In genomic region chr2:58476956-58477715, GRCm38 (mm10) we compare ENCODE assay signal across 9 mouse cellular contexts. TPM values are rescaled to one million over a fixed set of nuclear protein-coding genes. Genes with fewer than 3 reads are reported as not detected.
DNase-seq lines count a peak whose midpoint lies in the region; ATAC-seq and TF ChIP-seq lines count a peak whose summit lies in the region.
"Had no signal": no experiment of that assay in that cellular context is flagged by ENCODE, and none has a peak within 500 bp of the region (broad histone marks: within the 10 kb centered on the region; RNA-seq: fewer than 3 reads in every experiment).

No protein-coding gene starts in this region.

- H3K4me2 ChIP-seq in lung, embryonic 14.5 days: no peak overlapping the region
- H3K4me2 ChIP-seq: limb, embryonic 12.5 days had no signal

- peaks cover 16% of the 10 kb centered on the region; the same call in 1 of the 2 replicates for H3K4me1 ChIP-seq in forebrain, embryonic 10.5 days
- H3K4me1 ChIP-seq in lung, embryonic 14.5 days (ENCODE audit: insufficient read depth): no peaks in the 10 kb centered on the region
- H3K4me1 ChIP-seq: limb, embryonic 12.5 days had no signal

- 65% methylated on average over 12 of the region's 12 CpGs for WGBS in forebrain, embryonic 10.5 days
- 55% methylated on average over 12 of the region's 12 CpGs for WGBS in large intestine, adult 2 months
- 59% methylated on average over 12 of the region's 12 CpGs for WGBS in lung, embryonic 14.5 days

- peaks cover 25% of the 10 kb centered on the region for H3K36me3 ChIP-seq in forebrain, embryonic 10.5 days (replicated peaks)
- H3K36me3 ChIP-seq in lung, embryonic 14.5 days (ENCODE audit: insufficient read depth): peaks cover 10% of the 10 kb centered on the region

- H3K27ac ChIP-seq in forebrain, embryonic 10.5 days: no peak overlapping the region
- H3K27ac ChIP-seq in lung, embryonic 14.5 days (ENCODE audit: low read depth): no peak overlapping the region
- H3K27ac ChIP-seq: limb, embryonic 12.5 days had no signal

- H3K4me3 ChIP-seq in forebrain, embryonic 10.5 days: no peak overlapping the region
- no peak overlapping the region for H3K4me3 ChIP-seq in lung, embryonic 14.5 days (ENCODE audit: low read depth, low read length)
- H3K4me3 ChIP-seq: limb, embryonic 12.5 days had no signal

- H3K9me3 ChIP-seq in forebrain, embryonic 10.5 days: no peaks in the 10 kb centered on the region
- no peaks in the 10 kb centered on the region for H3K9me3 ChIP-seq in lung, embryonic 14.5 days (ENCODE audit: low read depth, low read length)
- H3K9me3 ChIP-seq: limb, embryonic 12.5 days had no signal

- no peak overlapping the region for H3K9ac ChIP-seq in lung, embryonic 14.5 days
- H3K9ac ChIP-seq: limb, embryonic 12.5 days had no signal

- peak; percentile 5 for DNase-seq in MEL-GATA-1-ER (ENCODE audit: extremely low read depth, low read depth)
- DNase-seq in brain, embryonic 18.5 days (ENCODE audit: low read depth, low spot score): peak; percentile 34
- DNase-seq in forebrain, embryonic 10.5 days (ENCODE audit: extremely low spot score, low spot score): peak; percentile 79
- peak; percentile 86 to 93 for DNase-seq in heart, postnatal 14 days
- DNase-seq in large intestine, adult 2 months (ENCODE audit: low read depth, low spot score): peak; percentile 67
- peak; percentile 95 for DNase-seq in lung, embryonic 14.5 days
- DNase-seq in retina, postnatal 7 days (ENCODE audit: low read depth, low spot score): peak; percentile 68
- DNase-seq in yolk sac, embryonic 10.5 days (ENCODE audit: low spot score): peak; percentile 46

- intact Hi-C loops in heart, postnatal 14 days (cut with DNase I): loop anchor here (1.0 to 10.0 kb wide), 4 partner anchors 90 to 958 kb away; partner anchors contain the start of genes Acvr1, Ermn and Upp2

- TF ChIP-seq CTCF in lung, embryonic 14.5 days (IDR thresholded peaks at IDR 0.05; ENCODE audit: low read depth): peak; percentile 77

- no peaks in the 10 kb centered on the region for H3K27me3 ChIP-seq in forebrain, embryonic 10.5 days (ENCODE audit: poor library complexity, severe bottlenecking)
- no peaks in the 10 kb centered on the region for H3K27me3 ChIP-seq in lung, embryonic 14.5 days (ENCODE audit: insufficient read depth, low read length)
- H3K27me3 ChIP-seq: limb, embryonic 12.5 days had no signal

- no peak for ATAC-seq in lung, embryonic 14.5 days (ENCODE audit: insufficient read depth)

RNA-seq across cellular contexts. Expression of gene Gm17409, which starts 7.2 kb away (rescaled TPM):
- polyA plus RNA-seq in forebrain, embryonic 10.5 days (2016; fragmentation: Nextera tagmentation; extraction: Ambion mirVana): not detected in 2 replicates
- total RNA-seq in heart, postnatal 14 days (2021): not detected
- not detected in 2 replicates for polyA plus RNA-seq in large intestine, adult 2 months (2012; rRNA removed)
- polyA plus RNA-seq in lung, embryonic 14.5 days (2014; fragmentation: Nextera tagmentation; extraction: Ambion mirVana): 0.27 TPM in 1 of 2 replicates, not detected in the other
- polyA plus RNA-seq: limb, embryonic 12.5 days had no signal

Comparison
In these comparisons a context has a peak if more than half of its experiments do, and no peak if none do; other contexts are left out.
1. DNase-seq: peak in every context shown above with its lines; median percentile 95 in lung, embryonic 14.5 days; 90 in heart, postnatal 14 days; 79 in forebrain, embryonic 10.5 days; 68 in retina, postnatal 7 days; 67 in large intestine, adult 2 months; 46 in yolk sac, embryonic 10.5 days; 34 in brain, embryonic 18.5 days; 5 in MEL-GATA-1-ER.